Mouse (Mus musculus) cerebellum, adult 2 months (tissue): ENCODE measurements around the gene Adgrg7.
A peak's percentile ranks its signal among the peaks of the same experiment; 100 is the strongest.

Experiments
- CTCF ChIP-seq: fragments of 200-500 bp; IDR thresholded peaks from 2 replicates; pipeline ENCODE4 v1.5.1; 2011; ENCODE audit warnings: low read depth, mild to moderate bottlenecking, control low read depth, low read length, moderate library complexity, borderline replicate concordance; ENCODE audit not compliant: insufficient read depth
- POLR2A ChIP-seq: fragments of 200-500 bp; IDR thresholded peaks from 2 replicates; pipeline ENCODE4 v1.6.1; 2011; ENCODE audit warnings: low read length, control low read depth, borderline replicate concordance; ENCODE audit not compliant: insufficient read depth

GRCm38 (mm10) chr16:56717224-56718200, 78.1 kb downstream of the Adgrg7 start, which contains the start of gene Tfg:
- no peak for TF ChIP-seq CTCF
- peak; percentile 50 for TF ChIP-seq POLR2A
